Mouse (Mus musculus) bone marrow, adult 2 months (tissue): Measurements from ENCODE around the gene Nmur1.

Source experiments
- CTCF ChIP-seq: fragments of 200-500 bp; IDR thresholded peaks from 2 replicates; pipeline ENCODE4 v1.5.1; 2011; ENCODE audit warnings: low read length, control low read depth; ENCODE audit not compliant: control insufficient read depth, insufficient read depth
- POLR2A ChIP-seq: fragments of 200-500 bp; IDR thresholded peaks from 2 replicates; pipeline ENCODE4 v1.6.1; 2011; ENCODE audit warnings: low read depth, mild to moderate bottlenecking, control low read depth, low read length, borderline replicate concordance; ENCODE audit not compliant: control insufficient read depth

DNA sequence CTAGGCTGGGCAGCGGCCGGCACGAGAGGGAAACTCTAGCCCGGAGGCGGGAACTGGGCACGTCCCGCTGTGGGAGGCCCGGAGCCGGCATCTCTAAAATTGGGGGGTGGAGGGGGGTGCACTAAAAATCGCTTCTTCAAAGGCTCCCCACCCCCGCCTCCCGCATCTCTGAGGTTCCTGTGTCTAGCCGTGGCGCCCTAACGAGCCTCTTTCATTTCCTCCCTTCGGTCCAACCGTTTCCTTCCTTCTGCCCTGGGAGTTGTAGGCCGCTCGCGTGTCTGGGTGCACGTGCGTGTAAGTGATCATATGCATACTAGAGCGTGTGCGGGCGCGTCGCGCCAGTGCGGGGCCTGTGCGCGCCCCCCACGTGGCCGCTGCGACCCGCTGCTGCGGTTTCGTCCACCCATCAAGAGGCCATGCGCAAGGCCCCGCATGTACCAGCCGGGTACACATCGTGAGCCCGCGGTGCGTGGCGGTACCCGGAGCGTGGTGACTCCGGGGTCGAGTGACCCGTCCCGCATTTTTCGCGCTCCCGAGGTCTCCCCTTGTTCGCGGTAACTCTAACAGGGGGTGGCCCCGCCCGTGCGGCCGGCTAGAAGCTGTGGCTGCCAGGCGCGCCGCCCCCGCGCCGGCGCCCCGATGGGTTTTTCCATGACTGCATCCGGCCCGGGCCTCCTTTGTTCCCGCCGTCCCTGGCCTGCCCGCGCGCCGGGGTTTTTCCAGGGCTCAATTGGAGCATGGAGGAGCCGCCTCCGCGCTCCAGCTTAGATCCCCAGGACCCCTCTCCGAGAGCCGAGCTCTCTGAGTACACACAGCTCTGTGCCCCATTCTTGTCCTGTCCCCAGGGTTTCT lies 16.2 kb upstream of the Nmur1 start:
- TF ChIP-seq CTCF: no peak
- TF ChIP-seq POLR2A: peak; percentile 44; the same call in 1 of the 2 replicates
